Mouse (Mus musculus): ENCODE measurements at regions not wholly inside any gene's neighbourhood (a gene's known extent, or its start where the extent isn't known, plus 50 kb on each side); places are given as distances from the start of the nearest gene placed in this dataset.

- no peak for TF ChIP-seq CTCF (IDR thresholded peaks at IDR 0.05; ENCODE audit: low read depth, low read length)
- no peak for TF ChIP-seq POLR2A (IDR thresholded peaks at IDR 0.05; ENCODE audit: insufficient read depth, low read length)
Measured at GRCm38 (mm10) chr9:30313360-30313759, 113.5 kb upstream of the Snx19 start.

All from ES-Bruce4 (cell line).